Mouse (Mus musculus): ENCODE results near the gene Sptbn4. TPM values are rescaled to one million over a fixed set of nuclear protein-coding genes. Genes with fewer than 3 reads are reported as not detected.

Gene Sptbn4
- polyA plus RNA-seq, 1 experiment from 2014 or later: 0.57 TPM

DNA sequence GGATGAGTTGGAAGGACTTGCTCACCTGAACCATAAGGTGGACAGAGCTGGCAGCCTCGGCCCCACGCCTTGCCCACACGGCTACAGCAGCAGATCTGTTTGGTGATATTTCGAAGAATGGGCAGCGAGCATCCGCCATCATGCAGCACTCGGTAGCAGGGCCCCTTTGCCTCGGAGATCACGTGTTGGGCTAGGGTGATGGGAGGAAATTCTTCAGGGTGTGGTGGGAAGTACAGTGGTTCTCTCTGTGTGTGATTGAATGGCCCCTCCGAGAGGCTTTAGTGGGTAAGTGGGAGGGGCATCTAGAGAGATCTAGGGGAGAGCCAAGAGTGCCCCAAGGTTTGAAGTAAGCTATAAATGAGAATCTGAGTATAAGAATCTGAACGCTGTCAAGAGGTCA lies 119.3 kb downstream of the Sptbn4 start:
- H3K4me3 ChIP-seq (ENCODE audit: low read depth, low read length): no peak overlapping the region
- peaks cover 15% of the 10 kb centered on the region for H3K4me1 ChIP-seq (replicated peaks; ENCODE audit: control insufficient read depth, insufficient read depth, low read length)
- no peaks in the 10 kb centered on the region for H3K9me3 ChIP-seq (ENCODE audit: control insufficient read depth, low read length)
- H3K36me3 ChIP-seq (ENCODE audit: control insufficient read depth, insufficient read depth, low read length): no peaks in the 10 kb centered on the region
- peaks cover 86% of the 10 kb centered on the region for H3K27me3 ChIP-seq (ENCODE audit: control insufficient read depth, insufficient read depth, low read length)
- 88% methylated on average over 11 of the region's 11 CpGs for WGBS
- ATAC-seq (ENCODE audit: low FRiP score) (no peak), DNase-seq (ENCODE audit: low spot score) (no peak)
- no peak overlapping the region for H3K9ac ChIP-seq (ENCODE audit: low read depth, low read length)
- H3K27ac ChIP-seq (ENCODE audit: low read depth, low read length): no peak overlapping the region
- H3K4me2 ChIP-seq (replicated peaks; ENCODE audit: low read depth, low read length): no peak overlapping the region

DNA sequence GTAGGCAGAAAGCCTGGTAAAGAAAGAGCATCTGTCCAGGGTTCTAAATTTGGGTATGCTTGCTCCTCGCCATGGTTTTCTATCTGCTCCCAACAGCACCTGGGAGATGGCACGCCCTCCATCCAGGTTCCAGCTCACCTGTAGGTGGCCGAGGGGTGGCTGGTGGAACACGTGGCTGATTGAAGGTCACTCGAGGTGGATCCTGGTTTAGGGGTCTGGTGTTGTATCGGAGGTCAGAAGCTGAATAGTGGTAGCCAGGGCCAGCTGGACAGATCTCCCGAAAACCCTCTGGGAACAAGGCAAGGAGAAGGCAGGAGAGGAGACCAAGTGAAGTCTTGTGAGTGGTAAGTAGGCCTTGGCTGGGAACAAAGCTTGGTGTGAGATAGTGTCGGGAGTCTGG lies 120.0 kb downstream of the Sptbn4 start:
- Histone ChIP-seq H3K9ac (ENCODE audit: low read depth, low read length) (no peak overlapping the region), H3K4me3 (ENCODE audit: low read depth, low read length) (no peak overlapping the region), H3K9me3 (ENCODE audit: control insufficient read depth, low read length) (no peaks in the 10 kb centered on the region), H3K27me3 (ENCODE audit: control insufficient read depth, insufficient read depth, low read length) (peaks cover 82% of the 10 kb centered on the region), H3K4me1 (replicated peaks; ENCODE audit: control insufficient read depth, insufficient read depth, low read length) (peaks cover 14% of the 10 kb centered on the region), H3K27ac (ENCODE audit: low read depth, low read length) (no peak overlapping the region), H3K36me3 (ENCODE audit: control insufficient read depth, insufficient read depth, low read length) (no peaks in the 10 kb centered on the region), H3K4me2 (replicated peaks; ENCODE audit: low read depth, low read length) (no peak overlapping the region)
- no peak for ATAC-seq (ENCODE audit: low FRiP score)
- DNase-seq (ENCODE audit: low spot score): no peak
- 93% methylated on average over 8 of the region's 8 CpGs for WGBS

DNA sequence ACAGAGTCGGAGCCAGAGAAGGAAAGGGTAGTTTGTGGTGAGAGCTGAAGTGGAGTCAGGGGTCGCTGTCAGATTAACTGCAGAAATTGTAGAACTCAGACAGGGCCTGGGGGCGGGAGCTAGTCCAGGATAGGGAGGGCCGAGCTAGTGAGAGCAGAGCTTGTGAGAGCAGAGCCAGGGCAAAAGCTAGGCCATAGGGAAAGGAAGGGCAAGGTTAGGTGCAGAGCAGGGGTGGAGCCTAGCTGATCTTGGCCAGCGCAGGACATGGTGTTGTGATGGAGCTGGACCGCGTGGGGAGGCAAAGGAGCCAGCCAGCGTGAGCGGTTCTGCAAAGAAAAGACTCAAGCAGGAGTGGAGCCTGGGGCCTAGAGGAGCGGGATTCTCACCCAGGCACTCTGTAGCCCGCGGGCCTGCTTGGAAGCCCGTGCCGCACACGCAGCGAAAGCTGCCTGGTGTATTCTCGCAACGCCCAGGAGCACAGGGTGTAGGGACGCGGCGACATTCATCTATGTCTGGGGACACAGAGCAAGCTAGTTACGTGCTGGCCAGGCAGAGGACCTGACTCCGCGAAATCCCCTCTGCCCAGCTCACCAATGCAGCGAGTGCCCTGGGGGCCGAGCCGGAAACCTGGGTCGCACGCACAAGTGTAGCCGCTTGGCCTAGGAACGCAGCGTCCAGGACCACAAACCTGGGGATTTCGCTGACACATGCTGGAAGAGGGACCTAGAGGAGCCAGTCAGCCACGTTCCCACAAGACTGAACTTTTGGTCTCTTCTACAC lies 121.2 kb downstream of the Sptbn4 start:
- no peaks in the 10 kb centered on the region for H3K36me3 ChIP-seq (ENCODE audit: control insufficient read depth, insufficient read depth, low read length)
- H3K4me3 ChIP-seq (ENCODE audit: low read depth, low read length): 0 out of 2 replicates have a peak overlapping the region, but pooled peaks have one; percentile 16
- ATAC-seq (ENCODE audit: low FRiP score) (no peak), DNase-seq (ENCODE audit: low spot score) (no peak)
- H3K9ac ChIP-seq (ENCODE audit: low read depth, low read length): 0 out of 2 replicates have a peak overlapping the region, but pooled peaks have one; percentile 28
- H3K4me2 ChIP-seq (replicated peaks; ENCODE audit: low read depth, low read length): peak overlapping the region; percentile 26
- H3K9me3 ChIP-seq (ENCODE audit: control insufficient read depth, low read length): no peaks in the 10 kb centered on the region
- 33% methylated on average over 34 of the region's 34 CpGs for WGBS
- peaks cover 10% of the 10 kb centered on the region; the same call in 1 of the 2 replicates for H3K4me1 ChIP-seq (replicated peaks; ENCODE audit: control insufficient read depth, insufficient read depth, low read length)
- H3K27ac ChIP-seq (ENCODE audit: low read depth, low read length): no peak overlapping the region
- peaks cover 70% of the 10 kb centered on the region for H3K27me3 ChIP-seq (ENCODE audit: control insufficient read depth, insufficient read depth, low read length)

DNA sequence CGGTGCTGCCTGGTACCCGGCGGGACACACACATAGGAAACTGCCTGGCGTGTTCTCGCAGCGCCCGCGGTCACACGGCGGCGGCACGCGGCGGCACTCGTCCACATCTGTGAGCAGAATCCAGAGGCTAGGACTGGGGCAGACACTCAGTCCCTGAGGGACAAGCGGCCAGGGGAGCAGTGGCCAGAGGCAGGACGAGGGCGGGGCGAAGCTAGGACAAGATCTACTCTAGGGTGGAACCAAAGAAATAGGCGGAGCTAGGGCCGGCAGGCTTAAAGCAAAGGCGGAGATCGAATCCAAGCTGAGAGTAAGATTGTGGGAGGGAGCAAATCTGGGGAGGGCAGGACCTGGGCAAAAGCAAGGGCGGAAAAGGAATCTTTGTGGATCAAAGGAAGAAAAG lies 121.8 kb downstream of the Sptbn4 start:
- no peak overlapping the region for H3K27ac ChIP-seq (ENCODE audit: low read depth, low read length)
- H3K4me2 ChIP-seq (replicated peaks; ENCODE audit: low read depth, low read length): peak overlapping the region; percentile 26
- H3K4me1 ChIP-seq (replicated peaks; ENCODE audit: control insufficient read depth, insufficient read depth, low read length): peaks cover 10% of the 10 kb centered on the region; the same call in 1 of the 2 replicates
- 0 out of 2 replicates have a peak overlapping the region, but pooled peaks have one; percentile 16 for H3K4me3 ChIP-seq (ENCODE audit: low read depth, low read length)
- ATAC-seq (ENCODE audit: low FRiP score) (0 out of 2 replicates have a peak, but pooled peaks have one; percentile 26), DNase-seq (ENCODE audit: low spot score) (peak; percentile 59)
- no peaks in the 10 kb centered on the region for H3K9me3 ChIP-seq (ENCODE audit: control insufficient read depth, low read length)
- peak overlapping the region; percentile 28; the same call in 1 of the 2 replicates for H3K9ac ChIP-seq (ENCODE audit: low read depth, low read length)
- WGBS: 1% methylated on average over 24 of the region's 24 CpGs
- H3K27me3 ChIP-seq (ENCODE audit: control insufficient read depth, insufficient read depth, low read length): peaks cover 64% of the 10 kb centered on the region
- no peaks in the 10 kb centered on the region for H3K36me3 ChIP-seq (ENCODE audit: control insufficient read depth, insufficient read depth, low read length)

DNA sequence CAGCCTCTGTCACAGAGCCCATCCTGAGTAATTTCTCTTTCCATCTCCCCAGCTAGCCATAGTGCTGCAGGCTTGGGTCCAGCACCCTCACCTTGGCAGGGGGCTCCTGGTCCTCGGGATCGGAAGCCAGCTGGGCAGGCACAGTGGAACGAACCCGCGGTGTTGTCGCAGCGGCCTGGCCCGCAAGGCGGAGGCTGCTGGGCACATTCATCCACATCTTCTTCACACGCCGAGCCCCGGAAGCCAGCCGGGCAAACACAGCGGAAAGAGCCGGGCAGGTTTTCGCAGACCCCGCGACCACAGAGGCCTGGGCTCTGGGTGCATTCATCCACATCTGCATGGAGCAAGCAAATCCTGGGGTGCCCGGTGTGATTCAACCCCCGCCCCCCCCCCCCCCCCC lies 122.6 kb downstream of the Sptbn4 start:
- no peaks in the 10 kb centered on the region for H3K9me3 ChIP-seq (ENCODE audit: control insufficient read depth, low read length)
- no peak overlapping the region for H3K27ac ChIP-seq (ENCODE audit: low read depth, low read length)
- no peaks in the 10 kb centered on the region for H3K36me3 ChIP-seq (ENCODE audit: control insufficient read depth, insufficient read depth, low read length)
- H3K4me1 ChIP-seq (replicated peaks; ENCODE audit: control insufficient read depth, insufficient read depth, low read length): peaks cover 6% of the 10 kb centered on the region; the same call in 1 of the 2 replicates
- H3K4me3 ChIP-seq (ENCODE audit: low read depth, low read length): no peak overlapping the region
- ATAC-seq (ENCODE audit: low FRiP score) (no peak), DNase-seq (ENCODE audit: low spot score) (no peak)
- no peak overlapping the region for H3K9ac ChIP-seq (ENCODE audit: low read depth, low read length)
- WGBS: 39% methylated on average over 18 of the region's 20 CpGs
- H3K4me2 ChIP-seq (replicated peaks; ENCODE audit: low read depth, low read length): no peak overlapping the region
- H3K27me3 ChIP-seq (ENCODE audit: control insufficient read depth, insufficient read depth, low read length): peaks cover 56% of the 10 kb centered on the region

DNA sequence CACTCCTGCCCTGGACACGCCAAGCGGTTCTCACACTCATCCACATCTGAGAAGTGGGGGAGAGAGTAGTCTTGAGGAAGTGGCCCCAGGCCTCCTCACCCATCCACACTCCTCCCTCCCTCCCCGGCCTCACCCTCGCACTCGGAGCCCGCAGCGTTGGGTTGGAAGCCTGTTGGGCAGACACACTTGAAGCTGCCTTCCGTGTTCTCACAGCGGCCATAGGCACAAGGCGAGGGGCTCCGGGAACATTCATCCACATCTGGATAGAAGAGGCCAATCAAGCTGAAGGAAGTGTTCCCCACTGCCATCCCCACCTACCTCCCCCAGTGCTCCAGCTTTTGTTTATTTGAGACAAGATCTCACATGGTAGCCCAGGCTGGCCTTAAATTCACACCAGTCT lies 123.3 kb downstream of the Sptbn4 start:
- no peak for DNase-seq (ENCODE audit: low spot score)
- Histone ChIP-seq H3K4me2 (replicated peaks; ENCODE audit: low read depth, low read length) (no peak overlapping the region), H3K4me1 (replicated peaks; ENCODE audit: control insufficient read depth, insufficient read depth, low read length) (peaks cover 3% of the 10 kb centered on the region; the same call in 1 of the 2 replicates), H3K9ac (ENCODE audit: low read depth, low read length) (no peak overlapping the region), H3K27me3 (ENCODE audit: control insufficient read depth, insufficient read depth, low read length) (peaks cover 49% of the 10 kb centered on the region), H3K36me3 (ENCODE audit: control insufficient read depth, insufficient read depth, low read length) (no peaks in the 10 kb centered on the region), H3K9me3 (ENCODE audit: control insufficient read depth, low read length) (no peaks in the 10 kb centered on the region), H3K27ac (ENCODE audit: low read depth, low read length) (no peak overlapping the region), H3K4me3 (ENCODE audit: low read depth, low read length) (no peak overlapping the region)
- ATAC-seq (ENCODE audit: low FRiP score): no peak
- 99% methylated on average over 7 of the region's 11 CpGs for WGBS

DNA sequence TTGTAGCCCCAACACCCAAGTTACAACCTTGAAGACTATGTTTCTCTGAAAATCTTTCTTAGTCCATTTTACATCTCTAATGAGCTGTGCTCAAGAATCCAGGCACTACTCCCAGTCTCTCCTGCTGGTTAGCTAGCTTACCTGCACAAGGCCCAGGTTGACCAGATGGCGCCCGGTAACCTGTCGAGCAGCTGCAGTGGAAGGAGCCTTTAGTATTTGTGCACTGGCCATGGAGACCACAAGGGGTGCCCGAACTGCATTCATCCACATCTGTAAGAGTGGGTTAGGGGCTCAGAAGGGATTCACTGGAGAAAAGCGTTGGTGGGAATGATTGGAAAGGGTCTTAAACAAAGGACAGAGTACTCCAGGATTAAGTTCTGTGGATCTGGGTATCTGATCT lies 124.5 kb downstream of the Sptbn4 start:
- no peak for ATAC-seq (ENCODE audit: low FRiP score)
- WGBS: 91% methylated on average over 5 of the region's 5 CpGs
- H3K27me3 ChIP-seq (ENCODE audit: control insufficient read depth, insufficient read depth, low read length): peaks cover 38% of the 10 kb centered on the region

DNA sequence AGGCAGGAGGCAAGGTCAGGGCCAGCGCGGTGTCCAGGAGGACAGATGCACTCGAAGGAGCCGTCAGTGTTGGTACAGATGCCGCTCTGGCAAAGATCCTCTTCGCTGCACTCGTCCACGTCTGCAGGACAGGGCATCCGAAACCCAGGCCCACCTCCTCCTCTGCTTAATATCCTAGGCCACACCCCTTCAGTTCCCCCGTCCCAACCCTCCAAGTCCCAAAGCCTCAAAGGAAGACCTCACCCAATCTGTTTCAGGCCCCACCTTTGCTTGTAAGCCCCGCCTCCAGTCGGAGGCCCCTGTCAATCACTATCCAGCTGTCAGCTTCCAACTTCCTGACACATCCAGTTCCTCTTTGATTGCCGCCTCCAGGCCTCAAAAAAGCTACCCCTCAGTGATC lies 125.2 kb downstream of the Sptbn4 start:
- no peak overlapping the region for H3K4me3 ChIP-seq (ENCODE audit: low read depth, low read length)
- 19% methylated on average over 13 of the region's 13 CpGs for WGBS
- peaks cover 30% of the 10 kb centered on the region for H3K27me3 ChIP-seq (ENCODE audit: control insufficient read depth, insufficient read depth, low read length)
- H3K36me3 ChIP-seq (ENCODE audit: control insufficient read depth, insufficient read depth, low read length): no peaks in the 10 kb centered on the region
- H3K9me3 ChIP-seq (ENCODE audit: control insufficient read depth, low read length): no peaks in the 10 kb centered on the region
- no peak for ATAC-seq (ENCODE audit: low FRiP score)
- H3K4me2 ChIP-seq (replicated peaks; ENCODE audit: low read depth, low read length): no peak overlapping the region
- H3K27ac ChIP-seq (ENCODE audit: low read depth, low read length): no peak overlapping the region
- peaks cover 3% of the 10 kb centered on the region; the same call in 1 of the 2 replicates for H3K4me1 ChIP-seq (replicated peaks; ENCODE audit: control insufficient read depth, insufficient read depth, low read length)
- no peak for DNase-seq (ENCODE audit: low spot score)
- H3K9ac ChIP-seq (ENCODE audit: low read depth, low read length): no peak overlapping the region

More for the DNA sequence above, 124.5 kb downstream of the Sptbn4 start:
- peaks cover 3% of the 10 kb centered on the region; the same call in 1 of the 2 replicates for H3K4me1 ChIP-seq (replicated peaks; ENCODE audit: control insufficient read depth, insufficient read depth, low read length)
- H3K27ac ChIP-seq (ENCODE audit: low read depth, low read length): no peak overlapping the region
- no peaks in the 10 kb centered on the region for H3K36me3 ChIP-seq (ENCODE audit: control insufficient read depth, insufficient read depth, low read length)
- no peaks in the 10 kb centered on the region for H3K9me3 ChIP-seq (ENCODE audit: control insufficient read depth, low read length)
- no peak overlapping the region for H3K9ac ChIP-seq (ENCODE audit: low read depth, low read length)
- H3K4me2 ChIP-seq (replicated peaks; ENCODE audit: low read depth, low read length): no peak overlapping the region
- no peak overlapping the region for H3K4me3 ChIP-seq (ENCODE audit: low read depth, low read length)
- DNase-seq (ENCODE audit: low spot score): no peak

DNA sequence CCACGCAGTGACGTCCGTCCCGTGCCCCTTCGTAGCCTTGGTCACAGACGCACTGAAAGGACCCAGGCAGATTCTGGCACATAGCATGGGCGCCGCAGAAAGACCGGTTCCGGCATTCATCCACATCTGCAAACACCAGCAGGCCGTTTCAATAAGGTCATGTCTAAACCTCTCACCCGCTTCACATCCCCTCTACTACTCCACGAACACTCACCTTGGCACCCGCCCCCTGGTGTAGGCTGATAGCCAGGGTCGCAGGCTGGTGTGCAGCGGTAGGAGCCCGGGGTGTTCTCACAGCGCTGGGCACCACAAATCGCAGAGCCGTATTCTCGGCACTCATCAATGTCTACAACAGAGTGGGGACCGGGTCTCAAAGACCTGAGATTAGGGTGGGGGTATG lies 128.1 kb downstream of the Sptbn4 start:
- H3K36me3 ChIP-seq (ENCODE audit: control insufficient read depth, insufficient read depth, low read length): no peaks in the 10 kb centered on the region
- 89% methylated on average over 22 of the region's 22 CpGs for WGBS

More for the DNA sequence above, 128.1 kb downstream of the Sptbn4 start:
- Histone ChIP-seq H3K9me3 (ENCODE audit: control insufficient read depth, low read length) (no peaks in the 10 kb centered on the region), H3K4me2 (replicated peaks; ENCODE audit: low read depth, low read length) (no peak overlapping the region), H3K27me3 (ENCODE audit: control insufficient read depth, insufficient read depth, low read length) (peaks cover 3% of the 10 kb centered on the region; the same call in 1 of the 2 replicates), H3K4me3 (ENCODE audit: low read depth, low read length) (no peak overlapping the region), H3K4me1 (replicated peaks; ENCODE audit: control insufficient read depth, insufficient read depth, low read length) (no peaks in the 10 kb centered on the region; the same call in 1 of the 2 replicates), H3K9ac (ENCODE audit: low read depth, low read length) (no peak overlapping the region), H3K27ac (ENCODE audit: low read depth, low read length) (no peak overlapping the region)
- no peak for ATAC-seq (ENCODE audit: low FRiP score)
- DNase-seq (ENCODE audit: low spot score): no peak
